Mouse (Mus musculus) liver, adult 2 months (tissue): ENCODE measurements around the gene Peak1.

Experiments
- CTCF ChIP-seq: fragments of 200-500 bp; IDR thresholded peaks from 2 replicates; pipeline ENCODE4 v1.5.1; 2011; ENCODE audit warnings: low read depth, low read length, control low read depth
- POLR2A ChIP-seq: fragments of 200-500 bp; IDR thresholded peaks from 2 replicates; pipeline ENCODE4 v1.6.1; 2011; ENCODE audit warnings: low read length, control low read depth; ENCODE audit not compliant: insufficient read depth; ENCODE audit errors: extremely low read depth

DNA sequence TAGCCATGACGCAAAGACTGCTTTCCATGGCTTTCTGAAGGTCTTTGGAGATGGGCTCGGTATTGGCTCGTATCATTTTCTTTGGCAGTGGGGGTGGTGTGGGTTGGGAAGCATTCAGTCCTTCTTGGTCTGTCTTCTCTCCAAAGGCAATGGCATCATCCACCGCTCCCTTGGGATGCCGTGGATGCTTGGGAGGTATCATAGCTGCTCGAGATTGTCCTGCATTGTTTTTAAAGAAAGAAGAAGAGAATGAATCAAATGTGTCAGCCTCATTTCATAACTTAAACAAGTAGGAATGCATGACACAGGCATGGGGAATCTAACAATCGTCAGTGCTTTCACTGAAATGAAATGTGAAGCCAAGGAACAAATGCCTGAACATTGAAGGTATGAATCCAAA, 190.2 kb downstream of the Peak1 start:
- TF ChIP-seq POLR2A (no peak), CTCF (no peak)
